Mouse (Mus musculus): ENCODE measurements at regions not wholly inside any gene's neighbourhood (a gene's known extent, or its start where the extent isn't known, plus 50 kb on each side); places are given as distances from the start of the nearest gene placed in this dataset.

GRCm38 (mm10) chr7:71749886-71750285, 398.6 kb upstream of the Gm10295 start:
- no peaks in the 10 kb centered on the region for H3K9me3 ChIP-seq
- H3K27ac ChIP-seq (replicated peaks): no peak overlapping the region
- ATAC-seq (replicated peaks): no peak
- H3K4me1 ChIP-seq: no peaks in the 10 kb centered on the region
- no peaks in the 10 kb centered on the region for H3K27me3 ChIP-seq
- H3K36me3 ChIP-seq: no peaks in the 10 kb centered on the region
- H3K9ac ChIP-seq (replicated peaks): no peak overlapping the region
- no peak overlapping the region for H3K4me3 ChIP-seq
- WGBS: 32% methylated on average over 5 of the region's 5 CpGs
- no peak overlapping the region for H3K4me2 ChIP-seq (replicated peaks)

- Histone ChIP-seq H3K9ac (replicated peaks) (no peak overlapping the region), H3K27ac (replicated peaks) (no peak overlapping the region), H3K4me2 (replicated peaks) (no peak overlapping the region), H3K4me3 (no peak overlapping the region), H3K9me3 (no peaks in the 10 kb centered on the region), H3K27me3 (no peaks in the 10 kb centered on the region), H3K36me3 (no peaks in the 10 kb centered on the region), H3K4me1 (no peaks in the 10 kb centered on the region)
- WGBS: 41% methylated on average over 7 of the region's 7 CpGs
- peak; percentile 78 for ATAC-seq (replicated peaks)
Observed at GRCm38 (mm10) chr7:71746118-71746897, 395.0 kb upstream of the Gm10295 start.

DNA sequence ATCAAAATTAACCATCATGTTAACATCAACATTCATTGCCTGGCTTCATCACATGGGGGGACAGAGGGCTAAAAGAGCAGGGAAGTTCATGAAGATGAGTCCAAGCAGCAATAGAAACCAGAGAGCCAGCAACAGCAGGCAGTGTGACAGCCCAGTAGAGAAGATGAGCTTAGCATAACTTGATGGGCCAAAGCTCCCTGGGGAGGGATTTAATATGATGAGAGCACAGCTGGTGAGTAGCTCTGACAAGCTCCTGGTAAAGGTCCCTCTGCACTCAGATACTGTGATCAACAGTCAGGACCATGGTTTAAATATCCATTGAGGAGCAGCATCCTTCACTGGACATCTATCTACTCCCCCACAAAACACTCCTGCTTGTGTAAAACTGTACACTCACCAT, 377.2 kb upstream of the Gm10295 start:
- no peak overlapping the region for H3K4me2 ChIP-seq (replicated peaks)
- no peak for ATAC-seq (replicated peaks)
- no peaks in the 10 kb centered on the region for H3K27me3 ChIP-seq
- no peaks in the 10 kb centered on the region for H3K4me1 ChIP-seq
- H3K9me3 ChIP-seq: no peaks in the 10 kb centered on the region
- H3K4me3 ChIP-seq: no peak overlapping the region
- no peak overlapping the region for H3K27ac ChIP-seq (replicated peaks)
- H3K9ac ChIP-seq (replicated peaks): no peak overlapping the region
- H3K36me3 ChIP-seq: no peaks in the 10 kb centered on the region

- H3K27me3 ChIP-seq: no peaks in the 10 kb centered on the region
- no peaks in the 10 kb centered on the region for H3K9me3 ChIP-seq
- H3K36me3 ChIP-seq: no peaks in the 10 kb centered on the region
- ATAC-seq (replicated peaks): no peak
- peaks cover 10% of the 10 kb centered on the region for H3K4me1 ChIP-seq
- H3K4me2 ChIP-seq (replicated peaks): no peak overlapping the region
- WGBS: 85% methylated on average over 4 of the region's 4 CpGs
- H3K27ac ChIP-seq (replicated peaks): no peak overlapping the region
- H3K4me3 ChIP-seq: no peak overlapping the region
- H3K9ac ChIP-seq (replicated peaks): no peak overlapping the region
Observed at GRCm38 (mm10) chr7:71708209-71708608, 356.9 kb upstream of the Gm10295 start.

DNA sequence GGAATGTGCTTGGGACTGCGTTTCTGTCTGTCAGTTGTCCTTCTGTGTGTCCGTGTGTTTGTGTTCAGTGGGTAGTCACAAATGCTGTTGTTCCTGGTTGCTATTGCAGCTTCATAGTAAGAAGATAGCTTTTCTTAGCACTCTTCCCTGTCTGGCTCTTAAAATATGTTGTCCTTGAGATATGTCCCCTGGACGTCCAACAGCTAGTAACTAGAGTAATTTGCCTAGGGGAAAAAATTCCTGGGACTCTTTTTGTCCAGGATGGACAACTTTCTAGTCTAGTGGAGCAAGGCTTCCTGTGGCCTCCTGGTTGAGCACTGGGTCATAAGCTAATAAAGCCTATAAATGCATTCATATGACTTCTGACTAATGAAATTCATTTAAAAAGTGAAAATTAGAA, 354.9 kb upstream of the Gm10295 start:
- H3K9me3 ChIP-seq: no peaks in the 10 kb centered on the region
- no peaks in the 10 kb centered on the region for H3K27me3 ChIP-seq
- peak; percentile 8; the same call in 1 of the 2 replicates for ATAC-seq (replicated peaks)
- peaks cover 10% of the 10 kb centered on the region for H3K4me1 ChIP-seq
- peak overlapping the region; percentile 77 for H3K4me2 ChIP-seq (replicated peaks)
- no peak overlapping the region for H3K4me3 ChIP-seq
- no peak overlapping the region for H3K27ac ChIP-seq (replicated peaks)
- peak overlapping the region; percentile 82 for H3K9ac ChIP-seq (replicated peaks)
- 49% methylated on average over 3 of the region's 3 CpGs for WGBS
- no peaks in the 10 kb centered on the region for H3K36me3 ChIP-seq

GRCm38 (mm10) chr7:71705426-71706050, 354.3 kb upstream of the Gm10295 start:
- H3K27ac ChIP-seq (replicated peaks): peak overlapping the region; percentile 8; the same call in 1 of the 2 replicates

GRCm38 (mm10) chr7:71704661-71705240, 353.5 kb upstream of the Gm10295 start:
- Histone ChIP-seq H3K4me3 (peak overlapping the region; percentile 50), H3K36me3 (no peaks in the 10 kb centered on the region), H3K4me1 (peaks cover 10% of the 10 kb centered on the region), H3K27me3 (no peaks in the 10 kb centered on the region), H3K27ac (replicated peaks) (no peak overlapping the region), H3K9ac (replicated peaks) (peak overlapping the region; percentile 82; the same call in 1 of the 2 replicates), H3K4me2 (replicated peaks) (peak overlapping the region; percentile 77), H3K9me3 (no peaks in the 10 kb centered on the region)
- no peak for ATAC-seq (replicated peaks)
- 56% methylated on average over 4 of the region's 4 CpGs for WGBS

More at GRCm38 (mm10) chr7:71705426-71706050, 354.3 kb upstream of the Gm10295 start:
- H3K4me1 ChIP-seq: peaks cover 10% of the 10 kb centered on the region
- ATAC-seq (replicated peaks): peak; percentile 90
- H3K27me3 ChIP-seq: no peaks in the 10 kb centered on the region
- H3K36me3 ChIP-seq: no peaks in the 10 kb centered on the region
- WGBS: under 1% methylated on average over 59 of the region's 59 CpGs
- peak overlapping the region; percentile 50 for H3K4me3 ChIP-seq
- H3K4me2 ChIP-seq (replicated peaks): peak overlapping the region; percentile 77
- H3K9me3 ChIP-seq: no peaks in the 10 kb centered on the region
- peak overlapping the region; percentile 82 for H3K9ac ChIP-seq (replicated peaks)
